Mouse (Mus musculus): ENCODE measurements at regions not wholly inside any gene's neighbourhood (a gene's known extent, or its start where the extent isn't known, plus 50 kb on each side); places are given as distances from the start of the nearest gene placed in this dataset.

GRCm38 (mm10) chr14:86329176-86329575 is 811.9 kb downstream of the Diaph3 start:
- TF ChIP-seq EP300 (IDR thresholded peaks at IDR 0.05; ENCODE audit: low read depth) (no peak), CTCF (IDR thresholded peaks at IDR 0.05; ENCODE audit: low read depth) (no peak)
